Mouse (Mus musculus) bone marrow macrophage, adult 2 months (primary cell): ENCODE results near the gene Ube2z. TPM values are rescaled to one million over a fixed set of nuclear protein-coding genes. Genes with fewer than 3 reads are reported as not detected.
"Not testable (repeated sequence)": the region's sequence is repeated elsewhere in the genome, so short reads cannot be mapped to it uniquely, and the experiment has no call there.

Experiments
- H3K27ac ChIP-seq: 2 replicates; pipeline ENCODE4 v1.5.1; 2012; ENCODE audit warnings: low read depth, low read length; ENCODE audit not compliant: insufficient read depth
- H3K4me1 ChIP-seq: 2 replicates; pipeline ENCODE4 v1.6.1; 2012; ENCODE audit warnings: low read length; ENCODE audit not compliant: control insufficient read depth, insufficient read depth
- H3K4me3 ChIP-seq: 2 replicates; pipeline ENCODE4 v1.5.1; 2012; ENCODE audit warnings: mild to moderate bottlenecking, low read length, moderate library complexity; ENCODE audit not compliant: insufficient read depth
- CTCF ChIP-seq: IDR thresholded peaks from 2 replicates; pipeline ENCODE4 v1.5.1; 2012; ENCODE audit warnings: low read depth, mild to moderate bottlenecking, low read length, moderate library complexity
- POLR2A ChIP-seq: IDR thresholded peaks from 2 replicates; pipeline ENCODE4 v1.6.1; 2012; ENCODE audit warnings: mild to moderate bottlenecking, low read depth, low read length, borderline replicate concordance
- polyA plus RNA-seq: library from polyadenylated mRNA; stranded (reverse); fragments of >200 nt; gene quantifications from 2 replicates; pipeline ENCODE4 v1.2.4, GENCODE M21; 2012; ENCODE audit not compliant: missing spikeins, insufficient read depth, insufficient read length

Gene Ube2z
- polyA plus RNA-seq = 37.6 and 43.6 TPM in 2 replicates

DNA sequence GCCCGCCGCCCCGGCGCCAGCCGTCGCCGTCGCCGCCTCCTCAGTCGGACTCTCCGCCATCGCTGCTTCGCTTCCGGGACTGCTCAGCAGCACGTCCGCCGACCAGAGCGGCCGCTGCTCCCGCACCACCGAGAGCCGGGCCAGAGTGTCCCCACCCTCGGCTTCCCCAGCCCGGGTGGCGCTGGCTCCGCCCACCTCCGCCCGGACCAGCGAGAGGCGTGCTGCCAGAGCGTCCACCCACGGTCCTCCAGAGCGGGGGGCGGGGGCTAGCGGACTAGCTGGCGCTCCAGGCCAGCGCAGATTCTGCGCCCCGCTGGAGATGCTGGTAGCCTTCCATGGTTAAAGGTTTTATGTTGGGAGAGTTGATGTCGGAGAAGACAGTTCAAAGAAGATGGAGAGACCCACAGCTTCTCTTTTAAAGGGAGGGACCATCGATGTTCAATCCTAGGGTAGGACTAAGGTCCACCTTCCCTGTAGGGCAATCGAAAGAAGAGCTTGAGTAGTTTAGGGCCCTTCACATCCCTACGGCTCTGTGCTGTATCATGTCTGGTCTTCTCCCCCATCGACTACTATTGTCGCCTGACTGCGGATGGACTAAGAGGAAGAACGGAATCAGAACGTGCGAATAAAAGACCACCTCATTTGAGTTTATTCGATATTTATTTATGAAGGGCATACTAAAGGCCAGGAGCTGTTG lies at the start of gene Ube2z:
Gene Ube2z, minus strand, starts transcription at position 174 of the 697 bp plus-strand sequence.
- peak within 1 kb of the TSS; percentile 54 for H3K27ac ChIP-seq
- peak within 1 kb of the TSS; percentile 95 for H3K4me3 ChIP-seq
- TF ChIP-seq CTCF = no peak
- TF ChIP-seq POLR2A = no peak
- peaks cover 11% of the 10 kb centered on the region for H3K4me1 ChIP-seq

DNA sequence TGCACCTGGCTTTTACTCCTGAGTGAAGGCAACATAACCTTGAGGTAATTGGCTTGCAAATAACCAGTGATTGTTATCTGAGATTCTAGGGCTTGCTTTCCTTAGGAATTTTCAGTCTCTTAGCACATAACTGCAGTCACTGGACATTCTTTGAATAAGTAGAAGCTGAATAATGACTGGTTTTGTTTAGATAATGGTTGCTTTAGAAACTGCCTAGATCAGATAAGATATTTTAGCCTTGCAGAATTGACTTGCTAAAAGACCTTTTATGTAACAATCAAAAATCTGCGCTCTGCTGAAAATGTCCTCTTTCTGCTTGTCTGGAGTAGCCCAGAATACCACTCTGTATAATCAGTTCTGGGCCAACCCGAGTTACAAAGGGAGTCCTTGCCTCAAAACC lies 48.9 kb upstream of the Ube2z start:
- H3K4me1 ChIP-seq = no peaks in the 10 kb centered on the region
- H3K4me3 ChIP-seq = no peak overlapping the region
- H3K27ac ChIP-seq = no peak overlapping the region
- TF ChIP-seq CTCF = no peak
- no peak for TF ChIP-seq POLR2A

DNA sequence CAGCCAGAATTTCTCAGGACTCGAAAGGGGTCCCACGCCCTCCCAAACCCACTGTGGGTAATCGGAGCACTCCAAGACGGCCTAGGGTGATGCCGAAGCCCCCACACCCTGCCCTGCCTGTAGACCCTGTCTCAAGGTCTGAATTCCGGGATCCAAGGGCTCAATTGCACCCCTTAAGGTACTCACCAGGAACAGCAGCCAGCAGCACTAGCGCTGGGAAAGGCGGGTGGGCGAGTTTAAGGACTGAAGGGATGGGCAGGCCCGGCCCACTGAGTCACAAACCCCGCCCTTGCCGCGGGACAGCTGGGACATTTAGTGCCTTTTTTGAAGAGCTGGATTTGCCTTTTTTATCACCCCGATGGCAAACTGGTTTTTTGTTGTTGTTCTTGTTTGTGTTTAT lies 46.6 kb upstream of the Ube2z start, which contains the start of gene Calcoco2:
Gene Calcoco2, minus strand, starts transcription at position 214 of the 400 bp plus-strand sequence.
- H3K27ac ChIP-seq = no peak within 1 kb of the TSS

DNA sequence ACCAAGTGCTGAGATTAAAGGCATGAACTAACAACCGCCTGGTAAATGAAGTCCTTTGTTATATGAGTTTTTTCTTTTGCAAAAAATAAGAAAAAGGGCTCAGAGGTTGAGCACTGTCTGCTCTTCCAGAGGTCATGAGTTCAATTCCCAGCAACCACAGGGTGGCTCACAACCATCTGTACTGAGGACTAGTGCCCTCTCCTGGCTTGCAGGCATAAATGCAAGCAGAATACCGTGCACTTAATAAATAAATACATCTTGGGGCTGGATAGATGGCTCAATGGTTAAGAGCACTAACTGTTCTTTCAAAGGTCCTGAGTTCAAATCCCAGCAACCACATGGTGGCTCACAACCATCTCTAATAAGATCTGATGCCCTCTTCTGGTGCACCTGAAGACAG lies 45.8 kb upstream of the Ube2z start:
- H3K4me1 ChIP-seq, H3K27ac ChIP-seq, H3K4me3 ChIP-seq: not testable (repeated sequence)

More for the DNA sequence above, 46.6 kb upstream of the Ube2z start, which contains the start of gene Calcoco2:
- Histone ChIP-seq H3K4me1 (no peaks in the 10 kb centered on the region), H3K4me3 (no peak within 1 kb of the TSS)
- TF ChIP-seq CTCF (no peak), POLR2A (no peak)

GRCm38 (mm10) chr11:96108376-96108775 lies 43.2 kb upstream of the Ube2z start:
- TF ChIP-seq CTCF (no peak), POLR2A (no peak)
- Histone ChIP-seq H3K4me1 (no peaks in the 10 kb centered on the region), H3K27ac (no peak overlapping the region), H3K4me3 (no peak overlapping the region)

- Histone ChIP-seq H3K27ac (no peak overlapping the region), H3K4me3 (no peak overlapping the region), H3K4me1 (no peaks in the 10 kb centered on the region)
- TF ChIP-seq POLR2A (no peak), CTCF (peak; percentile 81)
Measured at GRCm38 (mm10) chr11:96093361-96093760, 28.2 kb upstream of the Ube2z start.

DNA sequence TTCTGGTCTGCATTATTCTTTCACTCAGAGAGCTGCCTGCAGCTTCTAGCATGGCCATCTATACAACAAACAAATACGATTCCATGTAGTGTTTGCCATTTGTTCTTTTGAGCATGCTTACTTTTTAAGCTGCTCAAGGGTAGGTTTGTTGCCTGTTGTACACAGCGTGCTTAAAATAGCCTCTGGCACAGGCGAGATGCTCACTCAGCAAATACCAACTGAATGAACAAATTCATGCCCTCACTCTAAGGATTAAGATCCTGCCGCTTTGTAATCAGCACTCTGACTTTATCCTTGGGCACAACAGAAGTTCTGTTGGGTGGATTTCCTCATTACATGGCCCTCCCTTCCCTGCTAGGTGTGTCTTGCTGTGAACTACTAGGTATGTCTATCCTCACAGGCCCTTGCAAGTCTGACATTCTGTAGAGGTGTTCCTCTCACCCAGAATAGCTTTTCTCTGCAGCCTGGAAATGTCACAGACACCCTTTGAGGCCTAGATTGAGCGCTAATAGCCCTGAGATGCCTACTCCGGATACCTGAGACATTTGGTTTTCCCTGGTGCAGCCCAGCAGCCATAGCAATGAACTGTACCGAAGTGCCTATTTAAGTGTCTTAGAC lies 27.6 kb upstream of the Ube2z start:
- H3K4me1 ChIP-seq = no peaks in the 10 kb centered on the region
- H3K27ac ChIP-seq = no peak overlapping the region
- H3K4me3 ChIP-seq = no peak overlapping the region
- TF ChIP-seq POLR2A (no peak), CTCF (no peak)

GRCm38 (mm10) chr11:96091073-96091472 lies 25.9 kb upstream of the Ube2z start:
- no peak for TF ChIP-seq CTCF
- TF ChIP-seq POLR2A = no peak
- Histone ChIP-seq H3K4me1 (no peaks in the 10 kb centered on the region), H3K4me3 (no peak overlapping the region), H3K27ac (no peak overlapping the region)

DNA sequence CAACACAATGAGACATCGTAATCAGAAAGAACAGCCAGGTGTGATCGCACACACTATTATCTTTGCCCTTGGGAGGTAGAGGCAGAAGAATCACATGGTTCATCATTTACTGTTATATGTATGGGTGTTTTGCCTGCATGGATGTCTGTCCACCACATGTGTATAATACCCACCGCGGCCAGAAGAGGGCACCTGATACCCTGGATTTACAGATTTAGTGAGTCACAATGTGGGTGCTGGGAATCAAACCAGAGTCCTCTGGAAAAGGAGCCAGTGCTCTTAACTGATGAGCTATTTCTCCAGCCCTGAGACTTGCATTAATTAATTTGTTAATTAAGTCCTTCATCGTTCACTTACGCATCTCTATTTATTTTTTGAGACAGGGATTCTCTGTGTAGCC lies 22.8 kb upstream of the Ube2z start:
- TF ChIP-seq CTCF (no peak), POLR2A (no peak)
- Histone ChIP-seq H3K27ac (no peak overlapping the region), H3K4me1 (no peaks in the 10 kb centered on the region), H3K4me3 (no peak overlapping the region)

GRCm38 (mm10) chr11:96082682-96083081 lies 17.5 kb upstream of the Ube2z start:
- no peak overlapping the region for H3K27ac ChIP-seq
- H3K4me3 ChIP-seq = no peak overlapping the region
- no peak for TF ChIP-seq POLR2A
- no peak for TF ChIP-seq CTCF
- H3K4me1 ChIP-seq = peaks cover 2% of the 10 kb centered on the region; the same call in 1 of the 2 replicates
